In genomic region chr3:56097105-56097504, GRCm38 (mm10) we compare ENCODE assay signal across 9 mouse cellular contexts.
A peak's percentile ranks its signal among the peaks of the same experiment; 100 is the strongest.
DNase-seq lines count a peak whose midpoint lies in the region; ATAC-seq and TF ChIP-seq lines count a peak whose summit lies in the region.
"Had no signal": no experiment of that assay in that cellular context is flagged by ENCODE, and none has a peak within 500 bp of the region (broad histone marks: within the 10 kb centered on the region; RNA-seq: fewer than 3 reads in every experiment).

No protein-coding gene starts in this region.

- H3K36me3 ChIP-seq in heart, postnatal 0 days (replicated peaks; ENCODE audit: control insufficient read depth, insufficient read depth, low read length): no peaks in the 10 kb centered on the region
- H3K36me3 ChIP-seq in midbrain, embryonic 11.5 days (ENCODE audit: control insufficient read depth, insufficient read depth, low read length): no peaks in the 10 kb centered on the region

- ATAC-seq in heart, postnatal 0 days (ENCODE audit: insufficient read depth, low read depth): no peak
- peak; percentile 50; the same call in 1 of the 2 replicates for ATAC-seq in midbrain, embryonic 11.5 days (ENCODE audit: low FRiP score)
- no peak for ATAC-seq in CD4-positive, CD25-positive, alpha-beta regulatory T cell, adult 4 months

- H3K4me2 ChIP-seq in heart, postnatal 0 days (ENCODE audit: low read depth, low read length): no peak overlapping the region
- H3K4me2 ChIP-seq in midbrain, embryonic 11.5 days: peak overlapping the region; percentile 19; the same call in 1 of the 2 replicates

- no peak overlapping the region for H3K9ac ChIP-seq in heart, postnatal 0 days (replicated peaks; ENCODE audit: low read depth, low read length)
- H3K9ac ChIP-seq in midbrain, embryonic 11.5 days (ENCODE audit: low read length): no peak overlapping the region

- no peak for TF ChIP-seq CTCF in heart, postnatal 0 days (IDR thresholded peaks at IDR 0.05; ENCODE audit: low read depth)
- no peak for TF ChIP-seq CTCF in brain, embryonic 14.5 days (IDR thresholded peaks at IDR 0.05; ENCODE audit: borderline replicate concordance, extremely low read depth, insufficient read depth, insufficient read length)

- H3K9me3 ChIP-seq in heart, postnatal 0 days (replicated peaks; ENCODE audit: control insufficient read depth, low read length): no peaks in the 10 kb centered on the region
- H3K9me3 ChIP-seq in midbrain, embryonic 11.5 days (ENCODE audit: control insufficient read depth, low read length): no peaks in the 10 kb centered on the region

- H3K4me3 ChIP-seq in heart, postnatal 0 days (ENCODE audit: low read depth, low read length): no peak overlapping the region
- H3K4me3 ChIP-seq in midbrain, embryonic 11.5 days (ENCODE audit: low read depth, low read length): no peak overlapping the region

- H3K4me1 ChIP-seq in heart, postnatal 0 days (ENCODE audit: control insufficient read depth, insufficient read depth): peaks cover 5% of the 10 kb centered on the region; the same call in 1 of the 2 replicates
- peaks cover 7% of the 10 kb centered on the region for H3K4me1 ChIP-seq in midbrain, embryonic 11.5 days (ENCODE audit: control insufficient read depth, insufficient read depth, low read length)

- TF ChIP-seq POLR2A in brain, embryonic 14.5 days (IDR thresholded peaks at IDR 0.05; ENCODE audit: borderline replicate concordance, extremely low read depth, insufficient read depth, insufficient read length, poor library complexity, severe bottlenecking): no peak

- H3K27me3 ChIP-seq in heart, postnatal 0 days (ENCODE audit: control insufficient read depth, insufficient read depth, low read length): no peaks in the 10 kb centered on the region
- H3K27me3 ChIP-seq in midbrain, embryonic 11.5 days (ENCODE audit: control insufficient read depth, insufficient read depth, low read length): no peaks in the 10 kb centered on the region

- WGBS in heart, postnatal 0 days: 41% methylated on average over 5 of the region's 5 CpGs
- 17% methylated on average over 5 of the region's 5 CpGs for WGBS in midbrain, embryonic 11.5 days

- peak overlapping the region; percentile 51 for H3K27ac ChIP-seq in heart, postnatal 0 days (ENCODE audit: low read depth)
- H3K27ac ChIP-seq in midbrain, embryonic 11.5 days (ENCODE audit: low read depth, low read length): peak overlapping the region; percentile 47

- no peak for DNase-seq in heart, postnatal 0 days (ENCODE audit: low spot score)
- DNase-seq in heart, adult 9 months (ENCODE audit: low spot score in 2 of 2): no peak
- peak; percentile 51 for DNase-seq in brain, embryonic 14.5 days (ENCODE audit: low read depth)
- DNase-seq in forelimb bud, embryonic 11.5 days (ENCODE audit: low read depth, low spot score): peak; percentile 50
- no peak for DNase-seq in midbrain, embryonic 11.5 days (ENCODE audit: low spot score, missing footprints)
- no peak for DNase-seq in cerebellum, adult 18-20 months
- no peak for DNase-seq in thymus, postnatal 10 days (ENCODE audit: low spot score in 2 of 2)
- DNase-seq: right cerebral cortex, postnatal 14 days had no signal

- TF ChIP-seq EP300 in heart, postnatal 0 days (IDR thresholded peaks at IDR 0.05; ENCODE audit: low read depth): no peak

Comparison
In these comparisons a context has a peak if more than half of its experiments do, and no peak if none do; other contexts are left out.
1. DNase-seq: peak in brain, embryonic 14.5 days (single experiment) and forelimb bud, embryonic 11.5 days (single experiment); none in heart, postnatal 0 days (single experiment), heart, adult 9 months (0 of 2), midbrain, embryonic 11.5 days (single experiment), cerebellum, adult 18-20 months (0 of 2) and thymus, postnatal 10 days (0 of 2).